Mouse (Mus musculus) heart, postnatal 0 days (tissue): Measurements from ENCODE around the gene Angptl1.

ENCODE experiments used
- CTCF ChIP-seq: IDR thresholded peaks from 2 replicates; pipeline ENCODE4 v1.5.1; 2016; ENCODE audit warnings: antibody characterized with exemption, control low read depth, low read depth
- EP300 ChIP-seq: IDR thresholded peaks from 2 replicates; pipeline ENCODE4 v1.6.1; 2016; ENCODE audit warnings: antibody characterized with exemption, low read depth

DNA sequence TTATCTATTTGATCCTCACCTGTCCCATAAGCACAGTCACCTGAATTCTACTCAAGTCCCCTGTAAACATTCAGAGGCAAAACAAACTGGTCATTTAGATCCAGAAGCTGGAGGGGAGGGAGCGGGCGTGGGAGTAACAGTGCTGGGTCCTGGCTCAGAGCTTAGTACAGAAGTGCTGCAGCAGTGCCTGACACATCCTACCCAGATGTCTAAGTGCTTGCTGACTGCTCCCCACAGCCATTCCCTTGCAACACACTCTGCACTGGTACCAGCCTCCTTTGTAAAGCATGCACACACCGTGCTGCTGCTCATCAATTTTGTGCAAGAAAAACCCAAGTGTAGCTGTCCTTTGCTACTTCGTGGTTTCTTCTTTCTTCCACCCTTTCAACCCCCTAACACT lies 8.7 kb downstream of the Angptl1 start:
- TF ChIP-seq CTCF (no peak), EP300 (no peak)
